Mouse (Mus musculus) lung, adult 18-20 months (tissue): ENCODE measurements around the gene 6330409D20Rik.

Experiments
- DNase-seq, 2 experiments: peaks; one replicate each; pipeline ENCODE4 v3.0.0; 2022; ENCODE audit warnings: mixed read lengths in 2 of 2

6330409D20Rik gene

DNA sequence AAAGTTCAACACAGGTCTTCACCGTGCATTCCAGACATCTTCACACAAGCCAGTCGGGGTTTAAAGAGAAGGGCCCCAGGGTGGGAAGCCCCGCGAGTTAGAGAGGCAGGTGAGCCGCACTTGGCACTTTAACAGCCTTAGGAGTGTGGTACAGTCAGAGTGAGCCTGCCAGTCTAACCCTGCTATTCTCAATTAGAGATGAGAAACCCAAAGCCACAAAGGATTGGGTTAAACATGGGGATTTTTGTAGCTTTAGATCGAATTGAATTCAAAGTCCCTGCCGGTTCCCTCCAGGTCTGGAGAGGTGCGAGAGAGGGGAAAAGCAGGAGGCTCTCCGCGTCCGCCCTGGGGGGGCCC, at the start of gene 6330409D20Rik:
Gene 6330409D20Rik, minus strand, starts transcription at position 101 of the 357 bp plus-strand sequence.
- DNase-seq = no peak

DNA sequence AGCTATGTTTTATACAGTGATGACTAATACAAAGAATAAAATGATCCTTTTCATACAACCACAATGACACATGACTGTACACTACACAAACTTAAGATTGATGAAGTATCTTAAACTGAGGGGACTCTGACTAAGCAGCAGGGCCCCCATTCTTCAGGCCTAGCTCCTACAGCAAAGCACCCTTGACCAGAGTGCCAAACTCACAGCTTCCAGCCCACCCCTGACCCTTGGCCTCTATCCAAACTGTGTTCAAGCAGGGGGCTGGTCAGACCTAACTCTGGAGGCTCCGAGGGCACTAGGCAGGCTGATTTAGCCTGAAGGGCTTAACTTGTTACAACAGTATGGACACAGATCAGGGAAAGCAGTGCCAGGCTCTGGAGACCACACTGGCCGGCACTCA, 47.8 kb upstream of the 6330409D20Rik start:
- DNase-seq = no peak

DNA sequence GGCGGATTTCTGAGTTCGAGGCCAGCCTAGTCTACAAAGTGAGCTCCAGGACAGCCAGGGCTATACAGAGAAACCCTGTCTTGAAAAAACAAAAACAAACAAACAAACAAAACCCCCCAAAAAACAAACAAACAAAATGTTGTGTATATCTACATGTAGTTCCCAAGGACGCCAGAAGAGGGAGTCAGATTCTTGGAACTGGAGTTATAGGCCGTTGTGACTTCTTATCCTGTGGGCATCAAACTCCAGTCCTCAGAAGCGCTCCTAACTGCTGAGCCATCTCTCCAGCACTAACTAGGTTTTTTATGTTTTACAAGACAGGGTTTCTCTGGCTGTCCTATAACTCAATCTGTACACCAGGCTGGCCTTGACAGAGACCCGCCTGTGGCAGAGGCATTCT, 46.4 kb upstream of the 6330409D20Rik start:
- DNase-seq = no peak

DNA sequence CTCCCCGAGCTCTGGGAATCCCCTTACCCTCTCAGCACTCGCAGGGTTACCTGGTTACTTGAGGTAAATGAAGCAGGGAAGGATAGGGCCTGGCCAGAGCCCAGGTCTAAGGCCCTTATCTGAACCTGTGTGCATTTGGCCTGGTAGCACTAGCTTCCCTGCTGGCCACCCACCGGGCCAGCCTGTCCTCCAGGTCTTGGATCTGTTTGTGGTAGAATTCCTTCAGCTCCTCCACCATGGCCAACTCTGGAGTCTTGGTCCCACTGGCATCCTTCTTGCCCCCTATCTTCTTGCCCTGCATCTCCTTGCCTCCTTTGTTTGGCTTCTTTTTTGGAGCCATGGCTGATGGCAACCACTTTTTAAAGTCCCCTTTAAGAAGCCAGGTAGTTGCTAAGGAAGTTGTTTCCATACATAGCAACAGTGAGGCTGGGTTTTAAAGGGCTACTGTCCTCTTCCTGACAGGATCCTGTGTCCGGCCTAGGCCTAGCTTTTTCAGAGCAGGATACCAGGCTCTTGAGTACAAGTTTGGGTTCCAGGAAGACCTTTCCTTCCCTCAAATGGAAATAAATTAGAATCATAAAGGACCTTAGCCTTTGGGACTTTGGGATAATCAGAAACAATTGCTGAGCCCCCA, 43.3 kb upstream of the 6330409D20Rik start, which contains the start of gene Cfap157:
Gene Cfap157, minus strand, starts transcription at position 381 of the 634 bp plus-strand sequence.
- DNase-seq = peak in 1 of 2 experiments; percentile 52

DNA sequence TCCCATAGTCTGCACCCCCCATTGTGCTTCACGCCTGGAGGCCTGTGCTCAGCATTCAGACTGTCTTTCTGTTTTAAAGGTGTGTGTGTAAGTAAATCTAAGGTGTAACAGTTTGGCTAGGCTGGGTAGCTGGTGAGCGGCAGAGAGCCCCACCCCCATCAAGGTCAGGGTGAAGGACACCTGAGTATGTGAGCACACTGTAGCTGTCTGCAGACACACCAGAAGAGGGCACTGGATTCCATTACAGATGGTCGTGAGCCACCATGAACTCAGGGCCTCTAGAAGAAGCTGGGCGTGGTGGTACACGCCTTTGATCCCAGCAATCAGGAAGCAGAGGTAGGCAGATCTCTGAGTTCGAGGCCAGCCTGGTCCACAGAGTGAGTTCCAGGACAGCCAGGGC, 40.9 kb upstream of the 6330409D20Rik start:
- DNase-seq = no peak

DNA sequence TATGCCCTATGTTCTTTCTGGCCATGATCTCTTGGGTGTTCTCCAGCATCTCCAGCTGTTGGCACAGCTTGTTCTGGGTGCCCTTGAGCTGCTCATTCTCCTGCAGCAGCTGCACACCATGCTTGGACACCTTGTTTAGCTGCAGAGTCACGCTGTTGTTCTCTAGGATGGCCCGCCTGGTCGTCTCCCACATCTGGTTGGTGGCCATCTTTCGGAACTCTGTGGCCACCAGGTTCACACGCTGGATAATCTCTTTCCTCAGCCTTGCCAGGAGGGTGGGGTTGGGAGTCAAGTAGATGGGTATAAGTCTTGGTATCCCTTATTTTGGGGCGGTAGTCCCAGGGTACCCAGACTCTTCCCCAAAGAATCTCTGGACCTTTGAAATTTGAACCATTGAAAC, 38.9 kb upstream of the 6330409D20Rik start:
- DNase-seq = no peak

GRCm38 (mm10) chr2:32779131-32779530, 38.3 kb upstream of the 6330409D20Rik start:
- peak; percentile 65 to 72 for DNase-seq

DNA sequence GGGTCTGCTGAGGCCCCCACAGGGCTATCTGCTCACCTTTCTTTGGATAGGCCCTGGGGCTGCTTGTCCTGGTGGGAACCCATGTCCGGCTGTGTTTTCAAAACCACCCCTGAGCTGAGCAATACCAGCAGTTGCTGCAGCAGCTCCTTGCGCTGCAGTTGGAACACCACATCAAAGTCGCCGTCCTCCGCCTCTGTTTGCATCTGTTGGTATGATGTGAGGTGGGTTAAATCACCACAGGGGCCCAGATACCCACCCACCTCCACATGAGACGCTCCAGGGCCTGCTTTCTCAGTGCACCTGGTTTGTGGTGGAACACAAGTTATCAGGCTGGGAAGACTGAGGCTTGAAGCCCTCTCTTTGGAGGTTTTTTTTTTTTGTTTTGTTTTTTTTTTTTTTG, 37.3 kb upstream of the 6330409D20Rik start:
- DNase-seq = no peak

- peak in 1 of 2 experiments; percentile 29 for DNase-seq
These were observed 35.4 kb upstream of the 6330409D20Rik start for GRCm38 (mm10) chr2:32776192-32776591.

DNA sequence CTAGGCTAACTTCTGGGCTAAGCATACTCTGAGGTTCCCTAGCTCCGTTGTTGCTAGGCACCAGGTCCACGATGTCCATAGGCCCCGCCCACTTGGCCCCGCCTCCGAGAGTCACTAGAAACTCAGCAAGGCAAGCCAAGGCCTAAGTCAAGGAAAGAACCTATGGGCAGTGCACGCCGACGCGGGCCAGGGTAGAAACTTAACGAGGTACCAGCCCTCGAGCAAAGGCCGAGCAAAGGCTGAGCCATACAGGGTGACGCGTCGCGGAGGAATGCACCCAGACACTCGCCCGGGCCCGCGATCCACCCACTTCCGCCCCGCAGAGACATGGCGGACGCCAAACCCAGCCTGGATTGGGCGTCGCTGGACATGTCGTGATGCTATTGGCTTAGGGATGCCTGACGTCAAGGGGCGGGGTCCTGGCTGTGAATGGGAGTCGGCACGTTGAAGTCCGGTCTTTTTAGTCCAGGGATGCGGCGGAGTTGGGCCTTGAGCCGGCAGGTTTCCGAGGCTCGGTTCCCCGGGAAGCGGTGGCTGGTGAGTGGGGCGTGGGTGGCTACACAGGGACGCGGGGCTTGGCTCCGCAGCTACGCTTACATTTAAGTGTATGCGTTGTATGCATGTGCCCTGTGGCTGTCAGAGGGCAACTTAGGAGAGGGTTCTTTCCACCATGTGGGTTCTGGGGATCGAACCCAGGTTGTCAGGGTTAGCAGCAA, 34.7 kb upstream of the 6330409D20Rik start, which contains the start of the genes Ttc16 and Ptrh1:
Gene Ttc16, minus strand, starts transcription at position 275 of the 716 bp plus-strand sequence.
Gene Ptrh1, plus strand, starts transcription at position 428 of the 716 bp plus-strand sequence.
- DNase-seq = peak; percentile 98 to 99

GRCm38 (mm10) chr2:32772626-32773279, 31.9 kb upstream of the 6330409D20Rik start:
- DNase-seq = no peak

DNA sequence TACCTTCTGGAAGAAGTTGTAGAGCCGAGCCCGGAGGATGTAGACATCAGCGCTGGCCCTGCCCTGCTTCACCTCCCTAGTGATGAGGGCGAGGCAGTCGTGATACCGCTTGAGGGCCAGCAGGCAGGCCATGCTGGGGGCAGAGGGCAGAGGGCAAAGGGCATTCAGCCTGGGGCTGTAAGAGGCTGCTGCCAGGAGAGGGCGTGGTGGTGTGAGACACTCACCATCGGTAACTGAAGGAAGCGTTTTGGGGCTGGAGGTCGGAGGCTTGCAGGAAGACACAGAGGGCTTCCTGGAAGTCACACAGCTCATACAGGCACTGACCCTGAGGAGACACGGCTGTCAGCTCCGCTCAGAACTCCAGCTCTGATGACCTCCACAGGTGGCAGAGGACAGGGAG, 31.1 kb upstream of the 6330409D20Rik start:
- no peak for DNase-seq

DNA sequence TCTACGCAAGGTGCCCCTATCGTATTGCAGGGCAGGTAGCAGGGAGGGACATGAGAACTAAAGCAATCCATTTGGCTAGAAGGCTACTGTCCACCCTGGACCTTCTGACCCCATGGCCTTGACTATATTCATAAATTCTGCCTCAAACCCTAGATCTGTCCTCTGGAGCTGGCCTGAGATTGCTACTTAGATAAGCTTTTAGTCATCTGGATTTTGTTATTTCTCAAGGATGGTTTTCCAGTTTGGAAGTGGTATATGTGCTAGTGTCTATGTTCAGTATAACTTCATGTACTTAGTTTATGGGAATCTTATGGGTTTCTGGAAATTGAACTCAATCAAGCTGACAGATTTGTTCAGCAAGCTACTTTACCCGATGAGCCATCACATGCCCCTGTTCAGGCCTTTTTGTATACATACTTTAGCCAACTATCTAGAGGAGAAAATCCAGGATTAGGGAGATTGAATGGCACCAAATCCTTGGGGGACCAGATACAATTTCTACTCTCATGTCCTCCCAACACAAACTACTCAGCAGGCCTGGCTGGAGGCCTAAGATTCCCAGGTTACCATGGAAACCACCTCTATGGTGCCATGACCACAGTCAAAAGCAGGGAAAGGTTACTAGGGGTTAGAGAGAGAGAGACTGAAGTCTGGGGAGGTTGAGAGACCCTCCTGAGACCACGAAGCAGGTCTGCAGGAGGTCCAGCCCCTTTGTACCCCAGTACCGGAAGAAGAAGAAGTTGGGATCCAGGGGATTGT, 28.7 kb upstream of the 6330409D20Rik start:
- DNase-seq = no peak

GRCm38 (mm10) chr2:32768661-32769285, 28.0 kb upstream of the 6330409D20Rik start:
- DNase-seq = peak; percentile 79 to 85

DNA sequence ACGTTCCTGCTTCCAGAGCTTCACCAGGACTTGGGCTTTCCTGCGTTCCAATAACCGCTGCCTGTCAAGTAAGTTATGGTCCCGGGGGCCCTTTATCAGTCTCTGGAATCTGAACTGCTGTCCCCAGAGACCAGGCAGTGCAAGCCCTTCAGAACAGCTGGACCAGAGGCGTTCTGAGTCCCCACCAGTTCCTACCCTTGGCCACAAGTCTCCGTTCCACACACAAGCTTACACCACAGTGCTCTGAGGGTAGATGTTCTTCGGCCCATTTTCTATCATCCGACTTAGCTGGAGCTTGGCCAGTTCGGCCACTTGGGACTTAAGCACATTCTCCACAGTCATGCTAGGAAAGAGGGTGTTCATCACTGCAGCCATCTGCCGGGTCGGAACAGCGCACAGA, 26.4 kb upstream of the 6330409D20Rik start:
- DNase-seq = no peak

DNA sequence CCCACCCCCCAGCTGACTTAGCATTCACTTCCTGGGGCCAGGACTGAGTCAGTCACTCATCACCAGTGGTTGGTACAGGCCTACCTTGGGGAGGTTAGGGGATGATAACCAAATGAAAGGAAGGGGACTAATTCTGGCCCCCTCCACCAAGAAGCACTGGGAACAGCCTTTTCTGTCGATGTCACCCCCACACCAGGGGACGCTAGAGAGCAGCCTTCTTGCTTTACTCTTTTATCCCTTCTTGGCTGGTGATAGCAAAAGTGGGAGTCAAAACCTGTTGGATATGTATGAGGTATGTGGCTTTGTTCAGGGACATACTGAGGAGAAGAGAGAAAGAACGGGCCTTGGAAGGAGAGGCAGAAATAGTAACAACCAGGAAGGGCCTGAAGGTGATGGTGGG, 22.5 kb upstream of the 6330409D20Rik start:
- DNase-seq = no peak

DNA sequence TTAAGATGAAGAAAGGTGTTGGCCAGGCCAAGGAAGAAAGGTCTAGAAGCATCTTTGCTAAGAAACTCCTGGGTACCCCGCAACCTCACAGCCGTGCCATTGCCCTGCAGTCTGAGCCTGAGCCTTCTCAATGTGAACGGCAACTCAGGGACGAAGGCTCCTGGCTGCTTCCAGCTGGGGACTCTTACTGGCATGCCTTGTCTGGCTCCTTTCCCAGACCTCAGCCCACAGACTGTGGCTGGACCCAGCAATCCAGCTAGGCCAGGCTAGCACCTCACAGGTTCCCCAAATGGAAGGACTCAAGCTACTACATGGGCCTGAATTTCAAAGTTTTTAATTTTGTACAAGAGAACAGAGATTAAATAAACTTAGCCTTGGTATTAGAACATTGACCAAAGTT, 21.0 kb upstream of the 6330409D20Rik start:
- DNase-seq = no peak

GRCm38 (mm10) chr2:32761361-32761760, 20.5 kb upstream of the 6330409D20Rik start:
- DNase-seq = no peak

- DNase-seq = no peak
These were observed 18.2 kb upstream of the 6330409D20Rik start for GRCm38 (mm10) chr2:32759001-32759400.

DNA sequence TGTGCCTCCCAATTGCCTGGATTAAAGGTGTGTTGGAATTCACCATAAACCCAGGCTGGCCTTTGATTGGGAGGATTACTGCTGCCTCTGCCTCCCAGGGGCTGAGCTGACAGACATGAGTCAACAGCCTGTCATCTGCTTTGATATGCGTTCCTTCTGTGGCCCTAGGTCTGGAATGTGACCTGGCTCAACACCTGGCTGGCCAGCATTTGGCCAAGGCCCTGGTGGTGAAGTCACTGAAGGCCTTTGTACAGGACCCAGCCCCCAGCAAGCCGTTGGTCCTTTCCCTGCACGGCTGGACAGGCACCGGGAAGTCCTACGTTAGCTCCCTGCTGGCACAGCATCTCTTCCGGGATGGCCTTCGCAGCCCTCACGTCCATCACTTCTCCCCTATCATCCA, 17.7 kb upstream of the 6330409D20Rik start:
- no peak for DNase-seq

DNA sequence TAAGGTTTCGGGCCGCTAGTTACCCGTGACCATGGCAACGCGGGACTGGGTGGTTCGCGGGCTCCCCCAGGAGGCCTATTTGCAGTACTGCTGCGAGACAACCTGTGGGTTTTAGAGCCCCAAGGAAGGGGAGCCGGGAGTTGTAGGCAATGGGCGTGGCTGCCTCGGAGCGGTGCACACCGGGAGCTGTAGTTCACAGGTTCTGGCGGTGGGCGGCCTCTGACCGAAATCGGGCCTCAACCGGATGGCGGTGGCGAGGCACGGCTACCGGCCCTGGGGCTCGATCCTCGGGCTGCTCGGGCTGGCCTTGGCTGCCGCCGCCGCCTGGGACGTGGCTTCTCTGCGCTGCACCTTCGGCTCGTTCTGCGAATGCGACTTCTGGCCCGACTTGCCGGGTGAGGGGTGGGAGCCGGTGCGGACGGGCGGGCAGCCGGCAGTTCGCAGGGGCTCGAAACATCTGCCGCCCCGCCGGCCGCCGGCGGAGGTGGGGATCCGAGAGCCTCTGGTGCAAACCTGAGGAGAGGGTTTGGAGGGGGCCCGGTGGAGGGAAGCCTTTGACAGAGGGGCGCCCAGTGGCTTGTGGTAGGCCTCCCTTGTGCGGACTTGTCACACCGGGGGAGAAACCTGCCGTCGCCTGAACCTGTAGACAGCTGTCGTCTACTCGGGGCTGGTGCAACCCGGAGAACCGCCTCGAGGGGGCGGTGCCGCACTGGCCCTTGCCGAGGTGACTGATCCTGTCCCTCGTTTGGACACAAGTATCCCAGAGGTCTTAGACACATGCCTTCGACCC, 16.4 kb upstream of the 6330409D20Rik start, which contains the start of gene Tor2a:
Gene Tor2a, plus strand, starts transcription at position 179 of the 790 bp plus-strand sequence.
- peak; percentile 98 to 99 for DNase-seq

DNA sequence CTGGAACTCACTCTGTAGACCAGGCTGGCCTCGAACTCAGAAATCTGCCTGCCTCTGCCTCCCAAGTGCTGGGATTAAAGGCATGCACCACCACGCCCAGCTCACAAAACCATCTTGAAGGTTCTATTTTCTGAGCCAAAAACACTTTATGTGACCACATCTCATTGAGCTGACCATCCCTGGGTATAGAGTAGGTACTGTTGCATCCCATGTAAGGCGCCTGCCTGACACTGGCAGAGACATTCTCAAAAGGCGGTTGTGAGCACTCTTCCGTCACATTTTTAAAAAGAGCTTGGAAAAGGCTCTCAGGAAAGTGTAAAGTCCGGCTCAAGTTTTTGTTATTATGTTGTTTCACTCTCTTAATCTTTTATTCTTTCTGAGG, 15.8 kb upstream of the 6330409D20Rik start:
- DNase-seq = no peak
